Mouse (Mus musculus): ENCODE results near the gene Gm2696. TPM values are rescaled to one million over a fixed set of nuclear protein-coding genes. Genes with fewer than 3 reads are reported as not detected.

The Gm2696 gene
- total RNA-seq, 4 experiments from 2014 or later = not detected

DNA sequence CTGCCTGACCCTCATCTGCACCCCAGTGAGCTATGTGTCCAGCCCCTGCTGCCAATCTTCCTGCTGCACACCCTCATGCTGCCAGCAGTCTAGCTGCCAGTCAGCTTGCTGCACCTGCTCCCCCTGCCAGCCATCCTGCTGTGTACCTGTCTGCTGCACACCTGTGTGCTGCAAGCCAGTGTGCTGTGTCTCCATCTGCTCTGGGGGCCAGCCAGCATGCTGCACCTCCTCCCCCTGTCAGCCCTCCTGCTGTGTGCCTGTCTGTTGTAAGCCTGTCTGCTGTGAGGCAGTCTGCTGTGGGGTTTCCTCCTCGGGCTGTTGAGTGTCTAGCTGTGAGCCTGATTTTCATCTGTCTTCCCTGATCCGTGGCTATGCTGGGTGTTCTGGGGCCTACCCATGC lies 32.5 kb downstream of the Gm2696 start:
- DNase-seq (ENCODE audit: low spot score in 2 of 2) = no peak

- DNase-seq (ENCODE audit: low spot score in 2 of 2) = no peak
Measured at GRCm38 (mm10) chr10:77847538-77847937, 33.1 kb downstream of the Gm2696 start.

GRCm38 (mm10) chr10:77852559-77852958 lies 38.1 kb downstream of the Gm2696 start, which contains the start of gene Gm10318:
Gene Gm10318 (plus strand): TSS chr10:77852859.
- DNase-seq (ENCODE audit: low spot score in 2 of 2) = no peak

- DNase-seq (ENCODE audit: low spot score in 2 of 2) = no peak
Measured at GRCm38 (mm10) chr10:77861675-77862074, 47.2 kb downstream of the Gm2696 start, which contains the start of gene Gm3285. Gene Gm3285 (plus strand): TSS chr10:77861975.

DNA sequence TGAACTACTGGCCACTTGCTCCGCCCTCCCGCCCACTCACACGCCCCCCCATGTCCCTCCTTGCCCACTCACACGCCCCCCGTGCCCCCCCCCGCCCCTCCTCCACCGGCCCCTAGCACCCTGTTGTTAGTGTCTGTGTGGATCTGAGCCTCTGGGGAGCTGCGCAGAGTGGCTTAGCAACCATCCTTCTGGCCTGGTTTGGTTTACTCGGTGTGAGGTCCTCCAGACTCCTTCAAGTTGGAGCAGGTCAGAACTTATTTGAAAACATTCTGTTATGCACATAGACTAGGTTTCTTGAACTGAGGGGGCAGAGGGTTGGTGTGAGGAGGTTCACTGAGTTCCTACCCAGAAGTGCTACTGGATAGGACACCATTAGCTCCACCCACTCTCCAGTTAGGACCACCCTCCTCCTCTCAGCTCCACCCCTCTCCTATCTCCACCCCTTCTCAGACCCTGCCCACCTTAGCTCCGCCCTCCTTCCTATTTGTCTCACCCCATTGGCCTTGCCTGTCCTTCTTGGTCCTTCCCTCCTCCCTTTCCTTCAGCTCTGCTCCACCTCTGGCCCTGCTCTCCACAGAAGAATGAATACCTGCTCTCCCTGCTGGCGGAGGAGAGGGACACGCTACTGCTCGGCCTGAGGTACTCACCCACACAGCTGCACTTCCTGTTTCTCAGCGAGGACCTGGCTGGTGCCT lies 49.7 kb downstream of the Gm2696 start:
- DNase-seq (ENCODE audit: low spot score in 2 of 2) = no peak

- no peak for DNase-seq (ENCODE audit: low spot score in 2 of 2)
Measured at GRCm38 (mm10) chr10:77864762-77865143, 50.3 kb downstream of the Gm2696 start.

- DNase-seq (ENCODE audit: low spot score in 2 of 2) = no peak
Measured at GRCm38 (mm10) chr10:77867546-77867945, 53.1 kb downstream of the Gm2696 start.

GRCm38 (mm10) chr10:77869651-77870050 lies 55.2 kb downstream of the Gm2696 start:
- DNase-seq (ENCODE audit: low spot score in 2 of 2) = no peak

DNA sequence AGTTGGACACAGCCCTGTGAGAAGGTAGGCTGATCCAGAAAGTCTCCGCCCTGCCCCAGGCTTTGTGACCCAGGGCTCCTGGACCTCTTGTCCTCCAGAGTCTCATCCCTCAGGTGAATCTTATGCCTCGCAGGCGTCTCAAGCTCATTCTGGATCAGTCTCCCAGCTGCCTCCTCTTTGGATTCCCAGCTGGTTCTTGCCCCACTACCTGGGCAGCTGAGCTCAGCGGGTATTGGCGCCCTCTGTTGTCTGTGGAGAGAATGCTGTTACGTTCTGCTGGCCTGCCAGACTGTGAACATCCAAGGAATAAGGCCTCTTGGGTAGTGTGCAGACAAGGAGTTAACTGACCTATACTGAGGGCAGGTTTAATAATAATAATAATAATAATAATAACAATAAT lies 64.5 kb downstream of the Gm2696 start:
- DNase-seq (ENCODE audit: low spot score in 2 of 2) = no peak

GRCm38 (mm10) chr10:77880305-77880704 lies 65.8 kb downstream of the Gm2696 start:
- DNase-seq (ENCODE audit: low spot score in 2 of 2) = no peak

- no peak for DNase-seq (ENCODE audit: low spot score in 2 of 2)
Measured at GRCm38 (mm10) chr10:77882553-77882952, 68.1 kb downstream of the Gm2696 start.

Other genes starting within 250 kb of the Gm2696 start
- 10 to 100 TPM; 15.4 to 30.1 (median 25.8) TPM for gene Pttg1ip, start 233.0 kb upstream of the Gm2696 start, total RNA-seq (2022)
- 10 to 100 TPM; 38.7 to 59.9 (median 41.6) TPM for gene Sumo3, start 208.6 kb upstream of the Gm2696 start, total RNA-seq (2022)
- gene Gm49325, start 208.5 kb upstream of the Gm2696 start, total RNA-seq (2022) = 10 to 100 TPM in 2 of 4 experiments, 1 to 10 TPM in 2; 5.7 to 18.3 (median 11.6) TPM
- 100 to 1,000 TPM in 2 of 4 experiments, 10 to 100 TPM in 2; 81.6 to 141 (median 104) TPM for gene Ube2g2, start 192.4 kb upstream of the Gm2696 start, total RNA-seq (2022)
- gene Tspear, start 128.1 kb upstream of the Gm2696 start, total RNA-seq (2022) = not detected
- gene Gm19402, start 123.9 kb upstream of the Gm2696 start, total RNA-seq (2022) = not detected
- not detected for gene Gm9508, start 117.4 kb upstream of the Gm2696 start, total RNA-seq (2022)
- gene Gm10272, start 108.1 kb upstream of the Gm2696 start, total RNA-seq (2022) = not detected
- not detected for gene Gm10024, start 103.2 kb upstream of the Gm2696 start, total RNA-seq (2022)
- not detected for gene Gm10142, start 98.9 kb upstream of the Gm2696 start, total RNA-seq (2022)
- not detected for gene Krtap12-1, start 94.1 kb upstream of the Gm2696 start, total RNA-seq (2022)
- not detected for gene Gm10100, start 88.2 kb upstream of the Gm2696 start, total RNA-seq (2022)
- not detected for gene Gm18596, start 72.0 kb upstream of the Gm2696 start, total RNA-seq (2022)
- gene Gm9736, start 63.3 kb upstream of the Gm2696 start, total RNA-seq (2022) = not detected
- not detected for gene Gm3233, start 55.0 kb upstream of the Gm2696 start, total RNA-seq (2022)
- gene Gm3238, start 43.4 kb upstream of the Gm2696 start, total RNA-seq (2022) = not detected
- gene Gm7138, start 37.7 kb upstream of the Gm2696 start, total RNA-seq (2022) = not detected
- not detected for gene Gm3250, start 32.1 kb upstream of the Gm2696 start, total RNA-seq (2022)
- gene Gm7137, start 26.5 kb upstream of the Gm2696 start, total RNA-seq (2022) = not detected
- gene Gm9639, start 19.6 kb upstream of the Gm2696 start, total RNA-seq (2022) = not detected
- gene Gm19668, start 15.5 kb upstream of the Gm2696 start, total RNA-seq (2022) = not detected
- gene Gm9507, start 2.8 kb upstream of the Gm2696 start, total RNA-seq (2022) = not detected
- gene Krtap10-4, start 12.4 kb downstream of the Gm2696 start, total RNA-seq (2022) = not detected
- gene Krtap10-10, start 21.3 kb downstream of the Gm2696 start, total RNA-seq (2022) = not detected
- not detected for gene Gm36176, start 32.1 kb downstream of the Gm2696 start, total RNA-seq (2022)
- gene Gm10318, start 38.2 kb downstream of the Gm2696 start, total RNA-seq (2022) = not detected
- not detected for gene Gm3285, start 47.3 kb downstream of the Gm2696 start, total RNA-seq (2022)
- gene Lrrc3, start 87.9 kb downstream of the Gm2696 start, total RNA-seq (2022) = under 1 TPM; 0.07 to 0.49 (median 0.08) TPM
- gene Trpm2, start 155.9 kb downstream of the Gm2696 start, total RNA-seq (2022) = under 1 TPM in 2 of 4 experiments, not detected in 2; 0.07 to 0.20 TPM
- gene 1810043G02Rik, start 163.8 kb downstream of the Gm2696 start, total RNA-seq (2022) = 1 to 10 TPM; 3.2 to 4.7 (median 3.4) TPM
- 10 to 100 TPM in 1 of 4 experiments, 1 to 10 TPM in 3; 7.0 to 10.6 (median 7.2) TPM for gene Pfkl, start 195.4 kb downstream of the Gm2696 start, total RNA-seq (2022)
- gene Dnmt3l, start 227.3 kb downstream of the Gm2696 start, total RNA-seq (2022) = not detected
- not detected for gene Aire, start 228.9 kb downstream of the Gm2696 start, total RNA-seq (2022)

Measured in gastrocnemius, adult 8-10 months (tissue).